Mouse (Mus musculus): ENCODE results near the gene Ostm1.

DNA sequence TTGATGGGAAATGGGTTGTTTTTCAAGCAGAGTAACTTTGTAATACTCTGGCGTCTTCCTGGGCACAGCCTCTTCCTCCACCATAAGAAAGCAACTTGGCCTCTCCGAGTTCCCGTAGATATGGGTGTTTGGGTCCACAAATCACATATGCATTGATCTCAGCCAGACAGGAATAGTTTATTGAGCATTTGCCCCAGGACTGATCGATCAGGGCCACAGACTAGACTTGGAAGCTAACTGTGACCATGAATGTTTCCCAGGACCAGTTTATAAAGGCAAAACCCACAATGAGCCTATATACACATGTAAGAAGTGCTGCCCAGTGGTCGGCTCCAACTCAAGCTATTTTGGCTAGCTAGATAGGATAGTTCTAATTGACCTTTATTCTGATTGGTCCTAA is 138.5 kb downstream of the Ostm1 start:
- TF ChIP-seq CTCF (IDR thresholded peaks at IDR 0.05; ENCODE audit: low read depth, low read length) (no peak), POLR2A (IDR thresholded peaks at IDR 0.05; ENCODE audit: extremely low read depth, insufficient read depth, low read length) (no peak)

Data from liver, adult 2 months (tissue).